Mouse (Mus musculus) ES-E14 (cell line): ENCODE measurements around the gene Tnip3. TPM values are rescaled to one million over a fixed set of nuclear protein-coding genes. Genes with fewer than 3 reads are reported as not detected.

Experiments used
- DNase-seq: peaks from one replicate; pipeline ENCODE4 v3.0.0-alpha.2; 2013; ENCODE audit warnings: low read depth, low spot score
- H3K27ac ChIP-seq: 2 replicates; pipeline ENCODE4 v1.5.1; 2012; ENCODE audit warnings: low read depth, mild to moderate bottlenecking, low read length, moderate library complexity, mixed read lengths; ENCODE audit not compliant: poor library complexity, insufficient read depth, severe bottlenecking
- H3K36me3 ChIP-seq: 2 replicates; pipeline ENCODE4 v1.6.1; 2012; ENCODE audit warnings: mild to moderate bottlenecking, low read length, moderate library complexity, mixed read lengths; ENCODE audit not compliant: control insufficient read depth, poor library complexity, insufficient read depth, severe bottlenecking
- H3K4me1 ChIP-seq, 2 experiments: fragments of 150-350 bp in 1 of 2; sonication (generic) in 1 of 2; 2 replicates each; pipeline ENCODE4 v1.6.1; 2012; ENCODE audit warnings: low read length in 2 of 2, mild to moderate bottlenecking in 1 of 2, mixed read lengths in 1 of 2; ENCODE audit not compliant: control insufficient read depth in 2 of 2, insufficient read depth in 2 of 2, poor library complexity in 1 of 2
- H3K4me3 ChIP-seq, 2 experiments: fragments of 150-350 bp in 1 of 2; sonication (generic) in 1 of 2; 2 replicates each; pipeline ENCODE4 v1.5.1; 2012; ENCODE audit warnings: low read length in 2 of 2, low read depth in 1 of 2, mild to moderate bottlenecking in 1 of 2, mixed read lengths in 1 of 2; ENCODE audit not compliant: insufficient read depth in 1 of 2, poor library complexity in 1 of 2, severe bottlenecking in 1 of 2
- H3K9ac ChIP-seq: 2 replicates; pipeline ENCODE4 v1.6.1; 2012; ENCODE audit warnings: low read depth, mild to moderate bottlenecking, low read length, mixed read lengths; ENCODE audit not compliant: poor library complexity, insufficient read depth, severe bottlenecking
- H3K9me3 ChIP-seq: fragments of 150-350 bp; sonication (generic); 2 replicates; pipeline ENCODE4 v1.6.1; 2012; ENCODE audit warnings: low read depth, mild to moderate bottlenecking, low read length; ENCODE audit not compliant: control insufficient read depth, insufficient read depth
- CHD2 ChIP-seq: IDR thresholded peaks from 2 replicates; pipeline ENCODE4 v1.6.1; 2014; ENCODE audit warnings: mild to moderate bottlenecking, low read depth, low read length, inconsistent platforms
- HCFC1 ChIP-seq: IDR thresholded peaks from 2 replicates; pipeline ENCODE4 v1.6.1; 2012; ENCODE audit warnings: low read length, inconsistent platforms, borderline replicate concordance; ENCODE audit not compliant: insufficient read depth
- MAFK ChIP-seq: IDR thresholded peaks from 2 replicates; pipeline ENCODE4 v1.6.1; 2014; ENCODE audit warnings: mild to moderate bottlenecking, low read depth, low read length, inconsistent platforms; ENCODE audit not compliant: insufficient read depth
- ZC3H11A ChIP-seq: IDR thresholded peaks from 2 replicates; pipeline ENCODE4 v1.6.1; 2012; ENCODE audit warnings: low read depth, mild to moderate bottlenecking, inconsistent platforms, low read length, borderline replicate concordance
- ZNF384 ChIP-seq: IDR thresholded peaks from 2 replicates; pipeline ENCODE4 v1.6.1; 2012; ENCODE audit warnings: low read depth, low read length, inconsistent platforms
- in situ Hi-C, 2 experiments: fragments of 600-800 bp; cut with MboI; formaldehyde crosslinking; loops; one replicate each; pipeline ENCODE4 v1.15.1; 2025; ENCODE audit warnings: low sequenced_read_pairs in 2 of 2, inconsistent platforms in 1 of 2; ENCODE audit not compliant: unreplicated experiment in 2 of 2
- total RNA-seq: library from RNA; depleted of rRNA; stranded (reverse); fragments of 300-350 nt; gene quantifications from 2 replicates; pipeline ENCODE4 v1.2.3, GENCODE M21; 2012

Gene Tnip3
- total RNA-seq, 1 experiment, result not detected

DNA sequence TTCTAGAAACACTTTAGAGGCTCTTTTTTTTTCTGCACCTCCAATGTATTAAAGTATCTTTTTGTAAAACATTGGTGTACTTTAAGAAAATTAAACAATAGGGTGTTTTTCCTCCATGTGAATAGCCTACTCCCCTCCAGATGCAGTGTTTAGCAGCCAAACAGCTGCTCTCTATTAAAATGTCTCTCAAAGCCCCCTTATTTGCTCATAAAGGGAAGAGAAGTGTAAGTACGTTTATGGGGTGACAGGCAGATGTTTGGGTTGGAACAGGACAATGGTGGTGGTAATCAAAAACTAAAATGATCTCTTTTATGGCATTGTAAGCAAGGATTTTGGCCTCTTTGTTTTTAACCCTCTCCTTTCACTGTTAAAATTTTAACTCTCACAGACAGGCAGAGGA lies 17.8 kb downstream of the Tnip3 start:
- DNase-seq, result no peak

DNA sequence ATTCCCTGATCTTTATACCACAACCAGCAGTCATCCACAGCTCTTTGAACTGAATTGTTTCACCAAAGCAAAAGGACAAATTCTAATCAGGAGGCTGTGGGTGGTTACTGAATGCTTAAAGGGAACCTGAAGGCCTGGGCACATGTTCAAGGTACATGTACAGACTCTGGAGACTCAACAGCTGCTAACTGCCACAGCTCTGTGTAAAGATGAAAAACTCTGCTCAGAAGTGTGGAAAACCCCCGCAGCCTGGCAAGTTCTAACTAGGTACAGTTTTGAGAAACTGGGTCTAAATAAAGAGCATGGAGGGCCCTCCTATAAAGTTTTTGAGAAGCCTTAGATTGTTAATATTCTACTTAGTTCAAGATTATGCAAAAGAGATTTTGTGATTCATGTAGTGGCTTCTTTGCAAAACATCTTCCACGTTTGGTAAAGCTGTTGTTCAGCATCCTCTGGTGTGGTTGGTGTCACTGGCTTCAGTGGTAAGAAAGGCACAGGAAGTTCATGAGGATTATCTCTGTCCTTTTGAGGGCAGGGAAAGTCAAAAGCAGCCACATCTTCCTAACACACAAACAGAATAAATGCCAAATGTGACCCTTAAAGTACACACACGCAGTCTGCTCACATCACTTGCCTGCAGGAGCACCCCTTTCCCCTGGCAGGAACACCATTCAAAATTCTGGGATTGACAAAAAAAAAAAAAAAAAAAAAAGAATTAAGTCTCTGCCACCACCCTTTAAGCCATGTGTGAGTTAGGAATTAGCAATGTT lies 39.0 kb downstream of the Tnip3 start:
- TF ChIP-seq ZNF384, result no peak
- DNase-seq, result no peak
- in situ Hi-C loops, result no loop called here

More for the DNA sequence above, 17.8 kb downstream of the Tnip3 start:
- no peaks in the 10 kb centered on the region for H3K9me3 ChIP-seq
- TF ChIP-seq ZNF384 (no peak), HCFC1 (no peak), ZC3H11A (no peak), CHD2 (no peak), MAFK (no peak)
- in situ Hi-C loops, result no loop called here
- H3K36me3 ChIP-seq, result no peaks in the 10 kb centered on the region
- H3K9ac ChIP-seq, result no peak overlapping the region
- H3K27ac ChIP-seq, result no peak overlapping the region
- H3K4me3 ChIP-seq, result no peak overlapping the region
- H3K4me1 ChIP-seq, result no peaks in the 10 kb centered on the region

DNA sequence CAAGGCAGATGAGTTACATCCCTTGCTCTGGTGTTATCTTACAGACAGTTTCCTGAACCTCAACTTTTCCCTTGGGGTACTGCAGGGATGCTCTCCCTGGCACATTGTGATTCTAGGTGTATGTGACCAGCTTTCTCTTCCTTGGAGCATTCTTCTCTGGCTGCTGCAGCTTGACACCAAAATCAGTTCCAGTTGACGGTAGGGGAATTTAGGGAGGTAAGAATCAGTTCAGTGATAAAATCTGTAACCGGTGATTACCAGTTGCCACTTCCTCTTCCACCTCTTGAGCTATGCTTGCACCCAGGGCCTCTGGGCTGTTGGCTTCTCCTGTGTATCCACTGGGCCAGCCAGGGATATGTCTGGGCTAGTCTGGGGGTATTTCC lies 39.5 kb downstream of the Tnip3 start:
- H3K27ac ChIP-seq, result no peak overlapping the region
- H3K9ac ChIP-seq, result no peak overlapping the region
- no peak for TF ChIP-seq MAFK
- TF ChIP-seq ZC3H11A, result no peak
- no peak for TF ChIP-seq ZNF384
- no peak for TF ChIP-seq CHD2
- TF ChIP-seq HCFC1, result no peak
- no peak for DNase-seq
- in situ Hi-C loops, result no loop called here
- no peaks in the 10 kb centered on the region for H3K9me3 ChIP-seq
- H3K36me3 ChIP-seq, result no peaks in the 10 kb centered on the region
- no peak overlapping the region for H3K4me3 ChIP-seq
- H3K4me1 ChIP-seq, result no peaks in the 10 kb centered on the region

More for the DNA sequence above, 39.0 kb downstream of the Tnip3 start:
- Histone ChIP-seq H3K36me3 (no peaks in the 10 kb centered on the region), H3K4me3 (no peak overlapping the region), H3K9me3 (no peaks in the 10 kb centered on the region), H3K4me1 (no peaks in the 10 kb centered on the region), H3K27ac (no peak overlapping the region), H3K9ac (no peak overlapping the region)

DNA sequence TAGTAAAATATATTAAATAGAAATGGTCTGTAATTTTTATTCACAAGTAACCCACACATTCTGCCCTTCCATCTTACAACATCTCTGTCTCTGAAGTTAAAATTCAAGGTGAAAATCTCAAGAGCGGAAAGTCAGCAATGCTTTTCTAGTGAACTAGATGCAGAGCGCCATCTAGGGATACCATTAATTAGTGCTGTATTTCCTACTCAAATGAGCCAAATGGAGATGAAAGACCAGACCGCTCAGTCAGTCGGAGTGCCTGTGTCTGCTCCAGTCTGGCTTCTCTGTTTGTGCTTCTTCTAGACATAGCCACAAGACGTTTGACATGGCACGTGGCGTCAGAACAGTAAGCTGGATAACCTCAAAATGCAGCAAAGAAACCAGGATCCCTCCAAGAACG lies 44.6 kb downstream of the Tnip3 start:
- peak; percentile 40 for DNase-seq
- H3K9me3 ChIP-seq, result no peaks in the 10 kb centered on the region
- no peak overlapping the region for H3K27ac ChIP-seq
- in situ Hi-C loops, result no loop called here
- H3K4me1 ChIP-seq, result no peaks in the 10 kb centered on the region
- H3K4me3 ChIP-seq, result no peak overlapping the region
- no peak overlapping the region for H3K9ac ChIP-seq
- no peaks in the 10 kb centered on the region for H3K36me3 ChIP-seq
- TF ChIP-seq CHD2 (no peak), ZNF384 (no peak), ZC3H11A (peak; percentile 25; the same call in 1 of the 2 replicates), HCFC1 (no peak), MAFK (no peak)

DNA sequence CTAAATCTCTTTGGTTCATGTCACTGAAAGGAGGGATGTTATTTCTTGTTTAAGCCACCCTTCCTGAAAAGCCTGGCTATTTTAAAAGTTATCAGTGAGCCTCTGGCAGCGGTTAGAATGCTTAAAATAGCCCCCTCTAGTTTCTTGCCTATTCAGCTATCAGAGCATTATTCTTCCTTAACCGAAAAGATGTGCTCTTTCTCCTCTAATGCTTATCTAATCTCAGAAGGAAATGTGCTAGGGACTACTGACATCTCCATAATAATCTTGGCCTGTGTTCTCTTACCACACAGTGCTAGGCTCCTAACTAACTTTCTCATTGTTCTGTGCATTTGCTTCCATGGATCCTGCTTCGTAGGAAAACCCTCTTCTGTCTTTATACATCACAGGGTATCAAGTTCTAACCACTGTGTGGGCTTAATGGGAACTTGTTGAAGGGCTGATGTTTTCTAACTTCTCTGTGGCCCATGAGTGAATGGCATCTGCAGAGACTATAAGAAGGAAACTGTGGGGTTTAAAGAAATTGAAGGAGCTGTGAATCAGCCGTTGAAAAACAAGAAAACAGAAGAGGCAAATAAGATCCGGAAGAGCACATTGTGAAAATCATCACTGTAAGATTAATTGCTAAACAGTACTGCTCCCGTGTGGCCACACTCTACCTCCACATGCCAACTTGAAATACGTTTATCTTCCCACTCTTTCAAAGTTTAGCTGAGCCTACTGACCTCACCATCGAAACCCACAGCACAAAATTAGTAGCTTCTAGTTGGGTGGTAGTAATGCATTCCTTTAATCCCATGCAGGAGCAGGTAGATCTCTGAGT lies 53.2 kb downstream of the Tnip3 start:
- no peak overlapping the region for H3K27ac ChIP-seq
- H3K36me3 ChIP-seq, result no peaks in the 10 kb centered on the region
- H3K9ac ChIP-seq, result no peak overlapping the region
- no peak for DNase-seq
- in situ Hi-C loops, result no loop called here
- TF ChIP-seq HCFC1 (no peak), MAFK (no peak), ZNF384 (no peak), CHD2 (no peak), ZC3H11A (no peak)
- H3K4me3 ChIP-seq, result no peak overlapping the region
- H3K4me1 ChIP-seq, result no peaks in the 10 kb centered on the region
- no peaks in the 10 kb centered on the region for H3K9me3 ChIP-seq
